Mouse (Mus musculus) liver, embryonic 15.5 days (tissue): Measurements from ENCODE around the gene Lin54. TPM values are rescaled to one million over a fixed set of nuclear protein-coding genes. Genes with fewer than 3 reads are reported as not detected.

Experiments used
- ATAC-seq: fragments of 200-750 bp; cut with Nextera tagmentation; 2 replicates; pipeline ENCODE4 v1.8.0; 2017; ENCODE audit warnings: moderate number of reproducible peaks, mild to moderate bottlenecking, moderate library complexity; ENCODE audit not compliant: insufficient read depth
- H3K27ac ChIP-seq: fragments of 300-500 bp; sonication (generic); replicated peaks from 2 replicates; pipeline ENCODE4 v1.5.1; 2015; ENCODE audit warnings: mild to moderate bottlenecking, inconsistent platforms
- H3K27me3 ChIP-seq: fragments of 300-500 bp; sonication (generic); 2 replicates; pipeline ENCODE4 v1.6.1; 2015; ENCODE audit warnings: mild to moderate bottlenecking, inconsistent platforms
- H3K36me3 ChIP-seq: fragments of 300-500 bp; sonication (generic); replicated peaks from 2 replicates; pipeline ENCODE4 v1.6.1; 2015; ENCODE audit warnings: moderate library complexity, mild to moderate bottlenecking, inconsistent platforms
- H3K4me1 ChIP-seq: fragments of 300-500 bp; sonication (generic); replicated peaks from 2 replicates; pipeline ENCODE4 v1.6.1; 2015; ENCODE audit warnings: inconsistent platforms
- H3K4me2 ChIP-seq: fragments of 300-500 bp; sonication (generic); 2 replicates; pipeline ENCODE4 v1.6.1; 2015; ENCODE audit warnings: moderate library complexity, mild to moderate bottlenecking, inconsistent platforms
- H3K4me3 ChIP-seq: fragments of 300-500 bp; sonication (generic); replicated peaks from 2 replicates; pipeline ENCODE4 v1.5.1; 2015; ENCODE audit warnings: mild to moderate bottlenecking, inconsistent platforms
- H3K9ac ChIP-seq: fragments of 300-500 bp; sonication (generic); 2 replicates; pipeline ENCODE4 v1.6.1; 2015; ENCODE audit warnings: moderate library complexity, mild to moderate bottlenecking, inconsistent platforms
- H3K9me3 ChIP-seq: fragments of 300-500 bp; sonication (generic); replicated peaks from 2 replicates; pipeline ENCODE4 v1.6.1; 2016; ENCODE audit warnings: inconsistent platforms
- WGBS: fragments of 180-500 bp; shearing (Covaris S2); methylation state at CpG from one replicate; pipeline ENCODE4 v1.1.7; 2015; ENCODE audit warnings: mixed read lengths; ENCODE audit not compliant: insufficient replicate concordance; 5-methylcytosine and 5-hydroxymethylcytosine counted together
- polyA plus RNA-seq: library from polyadenylated mRNA; unstranded; fragments of >200 nt; fragmentation: Nextera tagmentation; extraction: Ambion mirVana; gene quantifications from 2 replicates; pipeline ENCODE4 v1.2.1, GENCODE M21; 2015

The Lin54 gene
- polyA plus RNA-seq = 8.8 and 9.1 TPM in 2 replicates

GRCm38 (mm10) chr5:100500458-100500961 lies at the start of gene Lin54:
Lin54 (minus strand) TSS chr5:100500639.
- peak within 1 kb of the TSS; percentile 79 for H3K4me3 ChIP-seq
- H3K27ac ChIP-seq = peak within 1 kb of the TSS; percentile 97
- H3K36me3 ChIP-seq = no peaks in the 10 kb centered on the region
- peak; percentile 75 for ATAC-seq
- no peaks in the 10 kb centered on the region for H3K9me3 ChIP-seq
- WGBS = under 1% methylated on average over 60 of the region's 60 CpGs
- peak within 1 kb of the TSS; percentile 94 for H3K4me2 ChIP-seq
- peak within 1 kb of the TSS; percentile 91 for H3K9ac ChIP-seq
- peaks cover 41% of the 10 kb centered on the region for H3K4me1 ChIP-seq
- H3K27me3 ChIP-seq = 0 out of 2 replicates have a peak, but pooled peaks cover 3% of the 10 kb centered on the region

- Histone ChIP-seq H3K4me1 (peaks cover 6% of the 10 kb centered on the region; the same call in 1 of the 2 replicates), H3K4me3 (no peak overlapping the region), H3K9me3 (no peaks in the 10 kb centered on the region), H3K27ac (no peak overlapping the region), H3K36me3 (peaks cover 25% of the 10 kb centered on the region), H3K4me2 (no peak overlapping the region), H3K27me3 (no peaks in the 10 kb centered on the region), H3K9ac (no peak overlapping the region)
- 76% methylated on average over 1 of the region's 1 CpGs for WGBS
- ATAC-seq = no peak
These were observed 49.7 kb upstream of the Lin54 start for GRCm38 (mm10) chr5:100550151-100550550.

- Histone ChIP-seq H3K27me3 (no peaks in the 10 kb centered on the region), H3K27ac (no peak overlapping the region), H3K36me3 (peaks cover 33% of the 10 kb centered on the region), H3K4me2 (no peak overlapping the region), H3K9ac (no peak overlapping the region), H3K4me3 (no peak overlapping the region), H3K9me3 (no peaks in the 10 kb centered on the region), H3K4me1 (peaks cover 6% of the 10 kb centered on the region; the same call in 1 of the 2 replicates)
- ATAC-seq = no peak
- 78% methylated on average over 4 of the region's 4 CpGs for WGBS
These were observed 48.9 kb upstream of the Lin54 start for GRCm38 (mm10) chr5:100549311-100549710.

- peak; percentile 71 for ATAC-seq
- H3K4me1 ChIP-seq = peaks cover 6% of the 10 kb centered on the region; the same call in 1 of the 2 replicates
- no peak overlapping the region for H3K4me2 ChIP-seq
- no peaks in the 10 kb centered on the region for H3K27me3 ChIP-seq
- H3K9ac ChIP-seq = no peak overlapping the region
- H3K9me3 ChIP-seq = no peaks in the 10 kb centered on the region
- WGBS = 74% methylated on average over 2 of the region's 2 CpGs
- peaks cover 42% of the 10 kb centered on the region for H3K36me3 ChIP-seq
- H3K4me3 ChIP-seq = no peak overlapping the region
- peak overlapping the region; percentile 24; the same call in 1 of the 2 replicates for H3K27ac ChIP-seq
These were observed 47.8 kb upstream of the Lin54 start for GRCm38 (mm10) chr5:100548236-100548635.

- Histone ChIP-seq H3K4me3 (no peak overlapping the region), H3K4me2 (no peak overlapping the region), H3K36me3 (peaks cover 58% of the 10 kb centered on the region), H3K27me3 (no peaks in the 10 kb centered on the region), H3K9ac (no peak overlapping the region), H3K4me1 (0 out of 2 replicates have a peak, but pooled peaks cover 3% of the 10 kb centered on the region), H3K27ac (no peak overlapping the region), H3K9me3 (no peaks in the 10 kb centered on the region)
- 72% methylated on average over 6 of the region's 6 CpGs for WGBS
- ATAC-seq = no peak
These were observed 46.0 kb upstream of the Lin54 start for GRCm38 (mm10) chr5:100546294-100547080.

GRCm38 (mm10) chr5:100536638-100537037 lies 36.2 kb upstream of the Lin54 start:
- Histone ChIP-seq H3K27ac (no peak overlapping the region), H3K4me1 (no peaks in the 10 kb centered on the region), H3K4me3 (no peak overlapping the region), H3K9me3 (no peaks in the 10 kb centered on the region), H3K36me3 (peaks cover 68% of the 10 kb centered on the region), H3K4me2 (no peak overlapping the region), H3K27me3 (no peaks in the 10 kb centered on the region), H3K9ac (no peak overlapping the region)
- WGBS = 73% methylated on average over 3 of the region's 3 CpGs
- no peak for ATAC-seq

GRCm38 (mm10) chr5:100535826-100536225 lies 35.4 kb upstream of the Lin54 start:
- Histone ChIP-seq H3K36me3 (peaks cover 72% of the 10 kb centered on the region), H3K27ac (no peak overlapping the region), H3K4me2 (no peak overlapping the region), H3K4me3 (no peak overlapping the region), H3K9ac (no peak overlapping the region), H3K4me1 (no peaks in the 10 kb centered on the region), H3K9me3 (no peaks in the 10 kb centered on the region), H3K27me3 (no peaks in the 10 kb centered on the region)
- WGBS = 71% methylated on average over 7 of the region's 7 CpGs
- ATAC-seq = no peak

- H3K27me3 ChIP-seq = no peaks in the 10 kb centered on the region
- no peak overlapping the region for H3K4me2 ChIP-seq
- peaks cover 38% of the 10 kb centered on the region for H3K36me3 ChIP-seq
- 31% methylated on average over 7 of the region's 7 CpGs for WGBS
- no peak overlapping the region for H3K4me3 ChIP-seq
- H3K4me1 ChIP-seq = 0 out of 2 replicates have a peak, but pooled peaks cover 5% of the 10 kb centered on the region
- no peak overlapping the region for H3K27ac ChIP-seq
- peak; percentile 15; the same call in 1 of the 2 replicates for ATAC-seq
- no peak overlapping the region for H3K9ac ChIP-seq
- H3K9me3 ChIP-seq = no peaks in the 10 kb centered on the region
These were observed 25.7 kb upstream of the Lin54 start for GRCm38 (mm10) chr5:100526164-100526563.

- H3K27me3 ChIP-seq = no peaks in the 10 kb centered on the region
- H3K27ac ChIP-seq = no peak overlapping the region
- ATAC-seq = no peak
- H3K36me3 ChIP-seq = peaks cover 33% of the 10 kb centered on the region
- no peak overlapping the region for H3K9ac ChIP-seq
- H3K4me1 ChIP-seq = 0 out of 2 replicates have a peak, but pooled peaks cover 5% of the 10 kb centered on the region
- no peaks in the 10 kb centered on the region for H3K9me3 ChIP-seq
- H3K4me2 ChIP-seq = no peak overlapping the region
- H3K4me3 ChIP-seq = no peak overlapping the region
- WGBS = 27% methylated on average over 3 of the region's 3 CpGs
These were observed 25.2 kb upstream of the Lin54 start for GRCm38 (mm10) chr5:100525620-100526019.

- Histone ChIP-seq H3K9ac (no peak overlapping the region), H3K36me3 (peaks cover 26% of the 10 kb centered on the region), H3K9me3 (no peaks in the 10 kb centered on the region), H3K4me1 (peaks cover 11% of the 10 kb centered on the region), H3K4me2 (no peak overlapping the region), H3K27me3 (no peaks in the 10 kb centered on the region), H3K27ac (no peak overlapping the region), H3K4me3 (no peak overlapping the region)
- 88% methylated on average over 9 of the region's 9 CpGs for WGBS
- ATAC-seq = no peak
These were observed 24.5 kb upstream of the Lin54 start for GRCm38 (mm10) chr5:100524921-100525320.

GRCm38 (mm10) chr5:100523331-100523730 lies 22.9 kb upstream of the Lin54 start:
- ATAC-seq = no peak
- Histone ChIP-seq H3K27me3 (no peaks in the 10 kb centered on the region), H3K4me2 (no peak overlapping the region), H3K4me1 (peaks cover 21% of the 10 kb centered on the region), H3K4me3 (no peak overlapping the region), H3K27ac (no peak overlapping the region), H3K36me3 (peaks cover 11% of the 10 kb centered on the region), H3K9ac (no peak overlapping the region), H3K9me3 (no peaks in the 10 kb centered on the region)
- 80% methylated on average over 1 of the region's 1 CpGs for WGBS
